Mouse (Mus musculus) liver, adult 2 months (tissue): ENCODE measurements around the gene Ptcra. TPM values are rescaled to one million over a fixed set of nuclear protein-coding genes. Genes with fewer than 3 reads are reported as not detected.

Source experiments
- DNase-seq: peaks from one replicate; pipeline ENCODE4 v3.0.0-alpha.2; 2011; ENCODE audit warnings: low read depth, low spot score; ENCODE audit errors: extremely low read depth
- H3K27ac ChIP-seq: fragments of 200-500 bp; replicated peaks from 2 replicates; pipeline ENCODE4 v1.5.1; 2012; ENCODE audit warnings: low read depth, mild to moderate bottlenecking, control low read depth, inconsistent platforms, low read length; ENCODE audit not compliant: insufficient read depth
- H3K27me3 ChIP-seq: fragments of 200-500 bp; 2 replicates; pipeline ENCODE4 v1.6.1; 2012; ENCODE audit warnings: mild to moderate bottlenecking, moderate library complexity, low read length, inconsistent platforms; ENCODE audit not compliant: control insufficient read depth, insufficient read depth
- H3K36me3 ChIP-seq: fragments of 200-500 bp; 2 replicates; pipeline ENCODE4 v1.6.1; 2012; ENCODE audit warnings: low read length, inconsistent platforms; ENCODE audit not compliant: control insufficient read depth, insufficient read depth
- H3K4me1 ChIP-seq: fragments of 200-500 bp; 2 replicates; pipeline ENCODE4 v1.6.1; 2011; ENCODE audit warnings: low read length; ENCODE audit not compliant: control insufficient read depth, insufficient read depth
- H3K4me3 ChIP-seq: fragments of 200-500 bp; 2 replicates; pipeline ENCODE4 v1.5.1; 2011; ENCODE audit warnings: low read depth, mild to moderate bottlenecking, control low read depth, low read length, moderate library complexity; ENCODE audit not compliant: insufficient read depth
- H3K79me2 ChIP-seq: fragments of 200-500 bp; 2 replicates; pipeline ENCODE4 v1.6.1; 2012; ENCODE audit warnings: inconsistent platforms, mild to moderate bottlenecking, low read length, moderate library complexity; ENCODE audit not compliant: control insufficient read depth, insufficient read depth
- H3K9ac ChIP-seq: fragments of 200-500 bp; 2 replicates; pipeline ENCODE4 v1.6.1; 2012; ENCODE audit warnings: low read depth, mild to moderate bottlenecking, control low read depth, inconsistent platforms, low read length
- CTCF ChIP-seq: fragments of 200-500 bp; IDR thresholded peaks from 2 replicates; pipeline ENCODE4 v1.5.1; 2011; ENCODE audit warnings: low read depth, low read length, control low read depth
- POLR2A ChIP-seq: fragments of 200-500 bp; IDR thresholded peaks from 2 replicates; pipeline ENCODE4 v1.6.1; 2011; ENCODE audit warnings: low read length, control low read depth; ENCODE audit not compliant: insufficient read depth; ENCODE audit errors: extremely low read depth
- WGBS: fragments of 180-500 bp; shearing (Covaris S2); methylation state at CpG from one replicate; pipeline ENCODE4 v1.1.7; 2018; 5-methylcytosine and 5-hydroxymethylcytosine counted together
- polyA plus RNA-seq: library from polyadenylated mRNA; depleted of rRNA; stranded (reverse); fragments of >200 nt; gene quantifications from 2 replicates; pipeline ENCODE4 v1.2.3, GENCODE M21; 2012
- total RNA-seq: library from RNA; depleted of rRNA; stranded (reverse); fragments of >200 nt; gene quantifications from 2 replicates; pipeline ENCODE4 v1.2.3, GENCODE M21; 2014

The Ptcra gene
- total and polyA plus RNA-seq, 2 experiments = 0.06 TPM; not detected in 1

GRCm38 (mm10) chr17:46773278-46774130 is 10.0 kb upstream of the Ptcra start:
- Histone ChIP-seq H3K4me3 (peak overlapping the region; percentile 88), H3K9ac (peak overlapping the region; percentile 91), H3K4me1 (peaks cover 6% of the 10 kb centered on the region), H3K27me3 (no peaks in the 10 kb centered on the region), H3K36me3 (peaks cover 28% of the 10 kb centered on the region), H3K27ac (peak overlapping the region; percentile 94), H3K79me2 (peaks cover 3% of the 10 kb centered on the region; the same call in 1 of the 2 replicates)
- 6% methylated on average over 20 of the region's 20 CpGs for WGBS
- peak; percentile 76 for DNase-seq
- TF ChIP-seq CTCF (peak; percentile 23), POLR2A (no peak)

GRCm38 (mm10) chr17:46772404-46773277 is 9.1 kb upstream of the Ptcra start, which contains the start of gene 2310039H08Rik:
Gene 2310039H08Rik (plus strand): TSS chr17:46772635.
- under 1% methylated on average over 50 of the region's 50 CpGs for WGBS

GRCm38 (mm10) chr17:46772038-46772403 is 8.5 kb upstream of the Ptcra start:
- Histone ChIP-seq H3K27ac (peak overlapping the region; percentile 77), H3K4me3 (peak overlapping the region; percentile 88), H3K27me3 (no peaks in the 10 kb centered on the region), H3K4me1 (peaks cover 6% of the 10 kb centered on the region), H3K36me3 (peaks cover 15% of the 10 kb centered on the region), H3K9ac (peak overlapping the region; percentile 73), H3K79me2 (peaks cover 3% of the 10 kb centered on the region; the same call in 1 of the 2 replicates)
- DNase-seq = no peak
- WGBS = 3% methylated on average over 5 of the region's 5 CpGs
- no peak for TF ChIP-seq CTCF
- TF ChIP-seq POLR2A = no peak

More at GRCm38 (mm10) chr17:46772404-46773277, 9.1 kb upstream of the Ptcra start, which contains the start of gene 2310039H08Rik:
- peaks cover 6% of the 10 kb centered on the region for H3K4me1 ChIP-seq
- no peaks in the 10 kb centered on the region for H3K27me3 ChIP-seq
- peak within 1 kb of the TSS; percentile 91 for H3K9ac ChIP-seq
- H3K27ac ChIP-seq = peak within 1 kb of the TSS; percentile 94
- TF ChIP-seq POLR2A = peak; percentile 91
- TF ChIP-seq CTCF = no peak
- H3K4me3 ChIP-seq = peak within 1 kb of the TSS; percentile 88
- DNase-seq = peak; percentile 85
- peaks cover 21% of the 10 kb centered on the region for H3K36me3 ChIP-seq
- peaks cover 3% of the 10 kb centered on the region; the same call in 1 of the 2 replicates for H3K79me2 ChIP-seq

- no peak for TF ChIP-seq POLR2A
- TF ChIP-seq CTCF = no peak
- Histone ChIP-seq H3K36me3 (peaks cover 15% of the 10 kb centered on the region), H3K79me2 (peaks cover 3% of the 10 kb centered on the region; the same call in 1 of the 2 replicates), H3K4me1 (peaks cover 6% of the 10 kb centered on the region), H3K9ac (peak overlapping the region; percentile 73; the same call in 1 of the 2 replicates), H3K27me3 (no peaks in the 10 kb centered on the region), H3K4me3 (no peak overlapping the region; the same call in 1 of the 2 replicates), H3K27ac (peak overlapping the region; percentile 77; the same call in 1 of the 2 replicates)
- DNase-seq = no peak
- WGBS = 61% methylated on average over 17 of the region's 17 CpGs
These were observed 8.1 kb upstream of the Ptcra start for GRCm38 (mm10) chr17:46771616-46772015.

GRCm38 (mm10) chr17:46771025-46771424 is 7.5 kb upstream of the Ptcra start:
- 87% methylated on average over 4 of the region's 4 CpGs for WGBS
- DNase-seq = no peak
- H3K4me3 ChIP-seq = no peak overlapping the region
- H3K9ac ChIP-seq = no peak overlapping the region
- peaks cover 6% of the 10 kb centered on the region for H3K4me1 ChIP-seq
- no peaks in the 10 kb centered on the region for H3K27me3 ChIP-seq
- H3K36me3 ChIP-seq = peaks cover 11% of the 10 kb centered on the region
- TF ChIP-seq CTCF (0 out of 2 replicates have a peak, but pooled peaks have one; percentile 9), POLR2A (no peak)
- peaks cover 3% of the 10 kb centered on the region; the same call in 1 of the 2 replicates for H3K79me2 ChIP-seq
- no peak overlapping the region for H3K27ac ChIP-seq
